Mouse (Mus musculus): ENCODE results near the gene Megf11. TPM values are rescaled to one million over a fixed set of nuclear protein-coding genes. Genes with fewer than 3 reads are reported as not detected.

The Megf11 gene
- total and polyA plus RNA-seq, 3 experiments, result 0.08 to 0.93 TPM; not detected in 1

GRCm38 (mm10) chr9:64471336-64471735 lies 85.9 kb downstream of the Megf11 start:
- no peaks in the 10 kb centered on the region for H3K4me1 ChIP-seq (ENCODE audit: control insufficient read depth in 1 of 2, insufficient read depth in 2 of 2, low read length in 2 of 2)
- peaks cover 3 to 4% of the 10 kb centered on the region in 2 experiments for H3K27me3 ChIP-seq (ENCODE audit: control insufficient read depth in 1 of 2, insufficient read depth in 2 of 2, low read length in 2 of 2)
- no peak for DNase-seq (ENCODE audit: low read depth, low spot score)
- H3K4me3 ChIP-seq (ENCODE audit: control insufficient read depth in 1 of 2, insufficient read depth in 1 of 2, low read depth in 2 of 2, low read length in 2 of 2), result no peak overlapping the region
- H3K27ac ChIP-seq (ENCODE audit: control insufficient read depth, low read depth, low read length), result no peak overlapping the region
- H3K79me2 ChIP-seq (ENCODE audit: control insufficient read depth, insufficient read depth, low read length, poor library complexity), result no peaks in the 10 kb centered on the region
- H3K36me3 ChIP-seq (ENCODE audit: control insufficient read depth in 1 of 2, insufficient read depth in 2 of 2, low read length in 2 of 2), result no peaks in the 10 kb centered on the region
- H3K9ac ChIP-seq (ENCODE audit: control insufficient read depth, low read depth, low read length, poor library complexity, severe bottlenecking), result no peak overlapping the region
- H3K9me3 ChIP-seq (replicated peaks; ENCODE audit: insufficient read depth, low read length), result no peaks in the 10 kb centered on the region
- TF ChIP-seq MAX (IDR thresholded peaks at IDR 0.05; ENCODE audit: low read length) (no peak), ELF1 (IDR thresholded peaks at IDR 0.05; ENCODE audit: low read depth, low read length) (no peak), KAT2A (conservative IDR thresholded peaks at IDR 0.05; ENCODE audit: low read depth, low read length) (no peak), RCOR1 (IDR thresholded peaks at IDR 0.05; ENCODE audit: low read depth, low read length) (no peak), ZKSCAN1 (IDR thresholded peaks at IDR 0.05; ENCODE audit: low read depth, low read length) (no peak), SIN3A (IDR thresholded peaks at IDR 0.05; ENCODE audit: low read length) (no peak), USF1 (IDR thresholded peaks at IDR 0.05; ENCODE audit: low read depth, low read length) (no peak), USF2 (IDR thresholded peaks at IDR 0.05; ENCODE audit: borderline replicate concordance in 1 of 2, insufficient read depth in 1 of 2, low read depth in 1 of 2, low read length in 2 of 2) (no peak), POLR2A (IDR thresholded peaks at IDR 0.05; ENCODE audit: control insufficient read depth in 1 of 2, insufficient read depth in 1 of 2, low read depth in 1 of 2, low read length in 2 of 2, poor library complexity in 1 of 2) (no peak), GABPA (IDR thresholded peaks at IDR 0.05; ENCODE audit: low read depth, low read length) (no peak), ETS1 (IDR thresholded peaks at IDR 0.05; ENCODE audit: low read depth, low read length) (no peak), EP300 (IDR thresholded peaks at IDR 0.05; ENCODE audit: low read depth in 1 of 2, low read length in 2 of 2) (no peak), TBP (IDR thresholded peaks at IDR 0.05; ENCODE audit: low read depth, low read length) (no peak), POLR2AphosphoS2 (IDR thresholded peaks at IDR 0.05; ENCODE audit: low read length) (no peak)

DNA sequence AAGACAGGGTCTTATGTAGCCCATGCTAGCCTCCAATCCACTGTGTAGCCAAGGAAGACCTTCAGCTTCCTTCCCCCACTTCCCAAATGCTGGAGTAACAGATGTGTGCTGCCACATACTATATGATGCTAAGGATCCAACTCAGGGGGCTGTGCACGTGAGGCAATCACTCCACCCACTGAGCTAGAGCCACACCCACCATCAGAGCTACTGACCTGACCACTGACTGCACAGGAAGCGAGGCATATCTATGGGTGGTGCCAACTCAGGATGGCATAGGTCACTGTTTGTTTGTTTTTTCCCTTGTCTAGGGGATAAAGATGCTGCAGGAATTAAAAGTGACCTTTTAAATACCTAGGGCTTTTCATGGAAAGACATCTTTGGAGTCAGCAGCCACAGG lies 86.7 kb downstream of the Megf11 start:
- H3K79me2 ChIP-seq (ENCODE audit: control insufficient read depth, insufficient read depth, low read length, poor library complexity), result no peaks in the 10 kb centered on the region
- no peak overlapping the region for H3K27ac ChIP-seq (ENCODE audit: control insufficient read depth, low read depth, low read length)
- no peak overlapping the region for H3K4me3 ChIP-seq (ENCODE audit: control insufficient read depth in 1 of 2, insufficient read depth in 1 of 2, low read depth in 2 of 2, low read length in 2 of 2)
- H3K9ac ChIP-seq (ENCODE audit: control insufficient read depth, low read depth, low read length, poor library complexity, severe bottlenecking), result no peak overlapping the region
- no peak for DNase-seq (ENCODE audit: low read depth, low spot score)
- TF ChIP-seq TAL1 (IDR thresholded peaks at IDR 0.05; ENCODE audit: low read length) (no peak), RAD21 (IDR thresholded peaks at IDR 0.05; ENCODE audit: low read depth, low read length) (no peak), ZC3H11A (IDR thresholded peaks at IDR 0.05; ENCODE audit: low read depth, low read length) (no peak), ZMIZ1 (IDR thresholded peaks at IDR 0.05; ENCODE audit: low read depth, low read length) (no peak), ETS1 (IDR thresholded peaks at IDR 0.05; ENCODE audit: low read depth, low read length) (no peak), KAT2A (conservative IDR thresholded peaks at IDR 0.05; ENCODE audit: low read depth, low read length) (no peak), SIN3A (IDR thresholded peaks at IDR 0.05; ENCODE audit: low read length) (no peak), UBTF (IDR thresholded peaks at IDR 0.05; ENCODE audit: borderline replicate concordance, insufficient read depth, low read depth, low read length) (no peak), MAX (IDR thresholded peaks at IDR 0.05; ENCODE audit: low read length) (no peak), E2F4 (IDR thresholded peaks at IDR 0.05; ENCODE audit: borderline replicate concordance, low read depth, low read length) (no peak), NRF1 (IDR thresholded peaks at IDR 0.05; ENCODE audit: insufficient read depth, low read depth, low read length, poor library complexity, severe bottlenecking) (no peak), MEF2A (IDR thresholded peaks at IDR 0.05; ENCODE audit: extremely low read depth, insufficient replicate concordance, low read depth, low read length, poor library complexity, severe bottlenecking) (no peak), JUND (IDR thresholded peaks at IDR 0.05; ENCODE audit: low read depth, low read length) (no peak), ZKSCAN1 (IDR thresholded peaks at IDR 0.05; ENCODE audit: low read depth, low read length) (no peak)
- H3K4me1 ChIP-seq (ENCODE audit: control insufficient read depth in 1 of 2, insufficient read depth in 2 of 2, low read length in 2 of 2), result no peaks in the 10 kb centered on the region
- peaks cover 3 to 4% of the 10 kb centered on the region in 2 experiments for H3K27me3 ChIP-seq (ENCODE audit: control insufficient read depth in 1 of 2, insufficient read depth in 2 of 2, low read length in 2 of 2)
- no peaks in the 10 kb centered on the region for H3K9me3 ChIP-seq (replicated peaks; ENCODE audit: insufficient read depth, low read length)
- H3K36me3 ChIP-seq (ENCODE audit: control insufficient read depth in 1 of 2, insufficient read depth in 2 of 2, low read length in 2 of 2), result no peaks in the 10 kb centered on the region
